Mouse (Mus musculus) cerebellum, adult 8-10 months (tissue): ENCODE measurements around the gene Ubqln1.
"Not testable (repeated sequence)": the region's sequence is repeated elsewhere in the genome, so short reads cannot be mapped to it uniquely, and the experiment has no call there.

Experiments
- DNase-seq: peaks from one replicate; pipeline ENCODE4 v3.0.0; 2022

Ubqln1 gene

GRCm38 (mm10) chr13:58149629-58150028, 65.8 kb downstream of the Ubqln1 start:
- DNase-seq: no peak

- DNase-seq: no peak
These were observed 66.4 kb downstream of the Ubqln1 start for GRCm38 (mm10) chr13:58149033-58149558.

GRCm38 (mm10) chr13:58148256-58148831, 67.1 kb downstream of the Ubqln1 start:
- DNase-seq: peak; percentile 37

DNA sequence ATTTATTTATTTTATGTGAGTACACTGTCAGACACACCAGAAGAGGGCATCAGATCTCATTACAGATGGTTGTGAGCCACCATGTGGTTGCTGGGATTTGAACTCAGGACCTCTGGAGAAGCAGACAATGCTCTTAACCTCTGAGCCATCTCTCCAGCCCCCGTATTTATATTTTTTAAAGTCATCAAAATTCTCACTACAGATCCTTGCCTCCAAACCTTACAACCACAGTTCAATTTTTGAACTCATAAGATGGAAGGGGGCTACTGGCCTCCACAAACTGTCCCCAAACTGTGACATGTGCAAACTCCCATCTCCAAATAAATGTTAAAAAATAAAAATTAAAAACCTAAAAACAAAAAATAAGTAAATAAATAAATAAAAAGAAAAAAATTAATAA, 67.7 kb downstream of the Ubqln1 start:
- DNase-seq: no peak

DNA sequence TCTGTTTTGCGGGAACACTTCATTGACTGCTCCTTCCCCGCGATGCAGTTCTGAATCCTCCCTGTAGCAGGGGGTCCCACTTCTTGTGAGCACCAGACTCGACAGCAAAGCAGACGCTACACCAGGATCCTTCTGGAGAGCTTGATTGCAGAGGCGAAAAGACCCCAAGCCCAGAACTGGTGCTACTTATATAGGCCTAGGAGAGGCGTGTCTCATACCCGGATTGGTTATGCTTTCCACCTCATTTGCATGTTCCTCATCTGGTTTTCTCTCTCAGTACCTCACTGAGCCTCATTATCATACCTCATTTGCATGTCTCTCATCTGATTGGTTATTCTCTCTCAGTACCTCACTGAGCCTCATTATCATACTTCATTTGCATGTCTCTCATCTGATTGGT, 68.8 kb downstream of the Ubqln1 start:
- DNase-seq: not testable (repeated sequence)

DNA sequence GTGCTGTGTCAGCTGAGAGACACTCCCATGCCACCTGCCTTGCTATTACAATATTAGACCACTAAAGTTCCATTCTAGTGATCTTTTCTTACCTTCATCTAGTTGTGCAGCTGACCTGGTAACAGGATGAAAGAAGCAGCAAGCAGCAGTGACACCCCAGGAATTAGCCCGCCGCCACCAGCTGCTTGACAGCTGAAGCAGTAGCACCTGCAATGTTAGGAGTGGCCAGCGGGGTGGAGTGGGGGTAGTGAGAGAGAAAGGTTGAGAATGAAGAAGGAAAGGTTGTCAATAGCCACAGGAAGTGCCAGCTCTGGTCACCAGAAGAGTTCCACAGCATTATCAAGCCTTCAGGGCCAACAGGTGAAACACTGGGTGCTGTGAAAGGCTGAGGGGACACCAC, 83.8 kb downstream of the Ubqln1 start:
- no peak for DNase-seq

- no peak for DNase-seq
These were observed 85.7 kb downstream of the Ubqln1 start for GRCm38 (mm10) chr13:58129687-58130246.

- peak; percentile 95 for DNase-seq
These were observed 86.4 kb downstream of the Ubqln1 start for GRCm38 (mm10) chr13:58128768-58129671.

DNA sequence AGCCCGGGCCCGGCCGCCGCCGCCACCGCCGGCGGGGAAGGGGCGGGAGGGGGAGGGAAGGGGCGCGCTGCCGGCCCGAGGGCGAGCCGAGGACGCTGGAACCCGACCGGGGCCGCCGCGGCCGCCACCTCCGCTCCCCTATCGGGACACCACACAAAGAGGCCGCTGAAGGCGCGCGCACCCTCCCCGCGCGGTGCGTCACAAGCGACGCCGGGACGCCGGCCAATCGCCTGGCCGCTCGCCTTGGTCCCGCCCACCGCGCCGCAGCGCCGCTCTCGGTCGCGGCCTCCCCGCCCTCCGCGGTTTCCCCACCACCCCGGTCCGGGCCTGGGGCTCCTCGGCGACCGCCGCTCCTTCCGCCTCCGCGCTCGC, 87.1 kb downstream of the Ubqln1 start, which contains the start of gene Hnrnpa0:
Hnrnpa0 (minus strand) TSS at position 161 of the 372 bp plus-strand sequence.
- DNase-seq: peak; percentile 97

GRCm38 (mm10) chr13:58127766-58128361, 87.6 kb downstream of the Ubqln1 start:
- DNase-seq: no peak

DNA sequence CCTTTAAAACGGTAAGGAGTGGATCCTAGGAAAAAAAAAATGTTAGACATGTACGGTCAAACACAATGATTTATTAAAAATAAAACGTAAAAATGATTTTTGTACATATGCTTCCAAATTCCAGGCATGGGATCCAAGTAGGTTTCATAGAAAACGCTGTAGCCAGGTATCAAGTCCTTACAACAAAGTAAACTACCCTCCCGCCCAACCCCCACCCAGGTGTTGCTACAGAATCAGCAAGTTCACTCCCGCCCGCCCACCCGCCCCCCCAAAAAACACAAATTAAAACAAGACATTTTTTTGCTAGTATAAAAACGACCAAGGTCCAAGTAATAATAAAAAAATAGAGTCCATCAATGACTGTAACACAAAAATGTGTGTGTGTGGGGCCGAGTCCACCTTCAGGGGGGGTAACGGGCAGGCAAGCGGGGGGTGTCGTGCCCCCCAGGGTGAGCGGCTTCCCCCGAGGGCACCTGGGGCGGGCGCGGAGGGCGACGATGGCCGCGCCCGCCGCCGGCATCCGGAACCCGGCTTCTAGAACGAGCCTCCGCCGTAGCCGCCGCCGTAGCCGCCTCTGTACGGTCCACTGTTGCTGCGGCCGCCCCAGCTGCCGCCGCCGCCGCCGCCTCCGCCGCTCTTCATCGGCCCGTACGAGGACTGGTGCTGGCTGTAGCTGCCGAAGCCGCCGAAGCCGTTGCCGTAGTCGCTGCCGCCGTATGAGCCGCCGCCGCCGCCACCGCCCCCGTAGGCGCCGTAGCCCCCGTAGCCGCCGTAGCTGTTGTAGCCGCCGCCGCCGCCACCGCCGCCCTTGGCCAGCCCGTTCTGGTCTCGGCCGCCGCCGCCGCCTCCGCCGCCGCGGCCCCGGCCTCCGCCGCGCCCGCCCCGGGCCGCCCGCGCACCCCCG, 88.3 kb downstream of the Ubqln1 start:
- DNase-seq: peak; percentile 15
